Mouse (Mus musculus) adipocyte (in vitro differentiated cells): ENCODE results near the gene Ptrh1.

ENCODE experiments used
- DNase-seq: peaks from one replicate; pipeline ENCODE4 v3.0.0-alpha.2; 2016; ENCODE audit warnings: low spot score

Ptrh1 gene

GRCm38 (mm10) chr2:32756674-32757055 is 18.9 kb upstream of the Ptrh1 start:
- DNase-seq = no peak

- peak; percentile 99 for DNase-seq
Measured at GRCm38 (mm10) chr2:32757056-32757845, 18.3 kb upstream of the Ptrh1 start, which contains the start of gene Tor2a. Tor2a (plus strand) TSS chr2:32757234.

- DNase-seq = no peak
Measured at GRCm38 (mm10) chr2:32758503-32758902, 17.1 kb upstream of the Ptrh1 start.

- DNase-seq = no peak
Measured at GRCm38 (mm10) chr2:32759001-32759400, 16.6 kb upstream of the Ptrh1 start.

- DNase-seq = no peak
Measured at GRCm38 (mm10) chr2:32761361-32761760, 14.2 kb upstream of the Ptrh1 start.

- peak; percentile 51 for DNase-seq
Measured at GRCm38 (mm10) chr2:32761859-32762258, 13.7 kb upstream of the Ptrh1 start.

- DNase-seq = no peak
Measured at GRCm38 (mm10) chr2:32763353-32763752, 12.2 kb upstream of the Ptrh1 start.

- no peak for DNase-seq
Measured at GRCm38 (mm10) chr2:32767241-32767640, 8.3 kb upstream of the Ptrh1 start.

GRCm38 (mm10) chr2:32768661-32769285 is 6.8 kb upstream of the Ptrh1 start:
- DNase-seq = no peak

- DNase-seq = peak; percentile 45
Measured at GRCm38 (mm10) chr2:32769327-32770085, 6.1 kb upstream of the Ptrh1 start.

- no peak for DNase-seq
Measured at GRCm38 (mm10) chr2:32771886-32772285, 3.7 kb upstream of the Ptrh1 start.

GRCm38 (mm10) chr2:32772626-32773279 is 2.8 kb upstream of the Ptrh1 start:
- no peak for DNase-seq

GRCm38 (mm10) chr2:32776192-32776591 is 606 bp downstream of the Ptrh1 start:
- peak; percentile 59 for DNase-seq

- no peak for DNase-seq
Measured at GRCm38 (mm10) chr2:32778081-32778480, 2.5 kb downstream of the Ptrh1 start.

- peak; percentile 54 for DNase-seq
Measured at GRCm38 (mm10) chr2:32779131-32779530, 3.5 kb downstream of the Ptrh1 start.

- no peak for DNase-seq
Measured at GRCm38 (mm10) chr2:32779714-32780113, 4.1 kb downstream of the Ptrh1 start.

GRCm38 (mm10) chr2:32781710-32782109 is 6.1 kb downstream of the Ptrh1 start:
- no peak for DNase-seq

- peak; percentile 25 for DNase-seq
Measured at GRCm38 (mm10) chr2:32784048-32784681, 8.6 kb downstream of the Ptrh1 start, which contains the start of gene Cfap157. Cfap157 (minus strand) TSS chr2:32784428.

- peak; percentile 55 for DNase-seq
Measured at GRCm38 (mm10) chr2:32787176-32787575, 11.6 kb downstream of the Ptrh1 start.

- DNase-seq = no peak
Measured at GRCm38 (mm10) chr2:32788581-32788980, 13.0 kb downstream of the Ptrh1 start.

- DNase-seq = peak; percentile 80
Measured at GRCm38 (mm10) chr2:32791297-32791696, 15.7 kb downstream of the Ptrh1 start.
